Mouse (Mus musculus) mouse embryonic stem cell (cell line): ENCODE data around the gene Car3.

Experiments
- in situ Hi-C, 2 experiments: fragments of 300-500 bp; cut with MboI; formaldehyde crosslinking; loops; 1 replicate in 1 of 2; 3 replicates in 1 of 2; pipeline ENCODE4 v1.14.3; 2019 to 2020; ENCODE audit warnings: low sequenced_read_pairs in 2 of 2, low pct_unique_long_range_greater_than_20kb in 1 of 2, mixed read lengths in 1 of 2; ENCODE audit not compliant: unreplicated experiment in 1 of 2

Car3 gene

GRCm38 (mm10) chr3:14889716-14890409 lies 26.6 kb downstream of the Car3 start:
- in situ Hi-C loops: loop anchor here in 1 of 2 experiments (10.0 kb wide), 1 partner anchor 115 kb away; no protein-coding TSS in a partner anchor

GRCm38 (mm10) chr3:14892991-14893390 lies 29.7 kb downstream of the Car3 start:
- in situ Hi-C loops: no loop called here

GRCm38 (mm10) chr3:14893700-14894099 lies 30.4 kb downstream of the Car3 start:
- in situ Hi-C loops: no loop called here

GRCm38 (mm10) chr3:14895333-14895732 lies 32.0 kb downstream of the Car3 start:
- in situ Hi-C loops: no loop called here

GRCm38 (mm10) chr3:14897770-14898169 lies 34.5 kb downstream of the Car3 start:
- in situ Hi-C loops: no loop called here

- in situ Hi-C loops: no loop called here
These were observed 40.1 kb downstream of the Car3 start for GRCm38 (mm10) chr3:14903380-14903779.

GRCm38 (mm10) chr3:14904165-14904564 lies 40.9 kb downstream of the Car3 start:
- in situ Hi-C loops: no loop called here

- in situ Hi-C loops: no loop called here
These were observed 44.0 kb downstream of the Car3 start for GRCm38 (mm10) chr3:14907271-14907670.

GRCm38 (mm10) chr3:14911992-14912582 lies 48.8 kb downstream of the Car3 start:
- in situ Hi-C loops: no loop called here

GRCm38 (mm10) chr3:14913774-14914173 lies 50.5 kb downstream of the Car3 start:
- in situ Hi-C loops: no loop called here

- in situ Hi-C loops: no loop called here
These were observed 52.0 kb downstream of the Car3 start for GRCm38 (mm10) chr3:14915355-14915754.

GRCm38 (mm10) chr3:14917261-14917660 lies 53.9 kb downstream of the Car3 start:
- in situ Hi-C loops: no loop called here
